Mouse (Mus musculus) stomach, embryonic 14.5 days (tissue): ENCODE data around the gene Ociad2. TPM values are rescaled to one million over a fixed set of nuclear protein-coding genes. Genes with fewer than 3 reads are reported as not detected.

Experiments
- ATAC-seq: fragments of 200-750 bp; cut with Nextera tagmentation; 2 replicates; pipeline ENCODE4 v1.8.0; 2017; ENCODE audit warnings: low read depth, moderate TSS enrichment; ENCODE audit not compliant: insufficient number of reproducible peaks, insufficient read depth, low FRiP score
- H3K27ac ChIP-seq: fragments of 300-500 bp; sonication (generic); 2 replicates; pipeline ENCODE4 v1.5.1; 2014; ENCODE audit warnings: mild to moderate bottlenecking, low read length, moderate library complexity, mixed read lengths
- H3K27me3 ChIP-seq: fragments of 300-500 bp; sonication (generic); 2 replicates; pipeline ENCODE4 v1.6.1; 2014; ENCODE audit warnings: low read length, control low read depth, mixed read lengths; ENCODE audit not compliant: control insufficient read depth, insufficient read depth
- H3K36me3 ChIP-seq: fragments of 300-500 bp; sonication (generic); 2 replicates; pipeline ENCODE4 v1.6.1; 2014; ENCODE audit warnings: mild to moderate bottlenecking, control low read depth, low read length, moderate library complexity, mixed read lengths; ENCODE audit not compliant: control insufficient read depth, insufficient read depth
- H3K4me1 ChIP-seq: fragments of 300-500 bp; sonication (generic); 2 replicates; pipeline ENCODE4 v1.6.1; 2014; ENCODE audit warnings: low read length, control low read depth, mixed read lengths; ENCODE audit not compliant: control insufficient read depth, insufficient read depth
- H3K4me2 ChIP-seq: fragments of 300-500 bp; sonication (generic); replicated peaks from 2 replicates; pipeline ENCODE4 v1.6.1; 2014; ENCODE audit warnings: low read depth, low read length, control low read depth
- H3K4me3 ChIP-seq: fragments of 300-500 bp; sonication (generic); 2 replicates; pipeline ENCODE4 v1.5.1; 2014; ENCODE audit warnings: low read depth, low read length, control low read depth
- H3K9ac ChIP-seq: fragments of 300-500 bp; sonication (generic); replicated peaks from 2 replicates; pipeline ENCODE4 v1.6.1; 2014; ENCODE audit warnings: low read depth, mild to moderate bottlenecking, control low read depth, low read length, moderate library complexity, mixed read lengths
- H3K9me3 ChIP-seq: fragments of 300-500 bp; sonication (generic); 2 replicates; pipeline ENCODE4 v1.6.1; 2016; ENCODE audit warnings: low read depth, low read length, control low read depth; ENCODE audit not compliant: control insufficient read depth
- WGBS: fragments of 180-500 bp; shearing (Covaris S2); extraction: QIAGEN DNeasy Blood & Tissue Kit; methylation state at CpG from one replicate; pipeline ENCODE4 v1.1.7; 2014; 5-methylcytosine and 5-hydroxymethylcytosine counted together
- polyA plus RNA-seq: library from polyadenylated mRNA; unstranded; fragments of >200 nt; fragmentation: Nextera tagmentation; extraction: Ambion mirVana; gene quantifications from 2 replicates; pipeline ENCODE4 v1.2.1, GENCODE M21; 2014

The Ociad2 gene
- polyA plus RNA-seq, 1 experiment from 2014 or later: 55.7 TPM

DNA sequence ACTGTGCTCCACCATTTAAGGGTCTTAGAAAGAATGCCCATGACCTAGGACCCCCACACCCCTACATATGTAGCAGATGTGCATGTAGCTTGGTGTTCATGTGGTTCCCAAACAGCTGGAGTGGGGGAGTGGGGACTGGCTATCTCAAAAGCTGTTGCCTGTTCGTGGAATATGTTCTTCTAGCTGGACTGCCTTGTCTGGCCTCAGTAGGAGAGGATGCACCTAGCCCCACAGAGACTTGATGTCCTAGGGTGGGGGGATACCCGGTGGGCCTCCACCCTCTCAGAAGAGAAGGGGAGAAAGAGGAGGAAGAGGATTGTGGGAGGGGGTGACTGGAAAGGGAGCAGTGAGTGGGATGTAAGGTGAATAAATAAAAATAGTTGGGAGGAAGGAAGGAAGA is 65.9 kb downstream of the Ociad2 start:
- Histone ChIP-seq H3K4me1 (peaks cover 10% of the 10 kb centered on the region), H3K4me2 (no peak overlapping the region), H3K36me3 (no peaks in the 10 kb centered on the region), H3K9ac (no peak overlapping the region), H3K27me3 (no peaks in the 10 kb centered on the region), H3K27ac (no peak overlapping the region), H3K4me3 (no peak overlapping the region), H3K9me3 (no peaks in the 10 kb centered on the region)
- ATAC-seq: no peak
- 70% methylated on average over 2 of the region's 2 CpGs for WGBS

DNA sequence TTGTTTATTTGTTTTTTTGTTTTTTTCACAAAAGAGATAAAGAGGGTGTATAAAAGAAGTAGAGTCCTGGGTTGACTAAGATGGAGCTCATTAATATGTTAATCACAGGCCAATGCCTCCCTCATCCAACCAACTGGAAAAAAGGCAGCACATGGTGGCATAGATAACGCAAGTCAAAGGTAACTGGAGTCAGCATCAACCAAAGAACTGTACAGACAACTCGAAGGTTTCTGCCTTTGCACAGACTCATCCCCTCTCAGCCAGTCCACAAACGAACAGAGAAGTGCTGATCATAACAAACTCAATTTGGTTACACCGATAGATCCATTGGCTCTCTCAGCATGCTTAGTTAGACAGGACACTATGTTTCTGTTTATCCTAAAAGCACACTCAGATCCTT is 67.7 kb downstream of the Ociad2 start:
- no peak for ATAC-seq
- H3K27ac ChIP-seq: no peak overlapping the region
- no peak overlapping the region for H3K4me2 ChIP-seq
- H3K9ac ChIP-seq: no peak overlapping the region
- no peaks in the 10 kb centered on the region for H3K4me1 ChIP-seq
- no peaks in the 10 kb centered on the region for H3K27me3 ChIP-seq
- H3K36me3 ChIP-seq: no peaks in the 10 kb centered on the region
- H3K4me3 ChIP-seq: no peak overlapping the region
- 74% methylated on average over 4 of the region's 4 CpGs for WGBS
- no peaks in the 10 kb centered on the region for H3K9me3 ChIP-seq

Other genes with a start within 250 kb of the Ociad2 start
- 32.0 and 33.4 TPM in 2 replicates for gene Fryl, start 84.4 kb downstream of the Ociad2 start, polyA plus RNA-seq
- gene Ociad1, start 48.2 kb downstream of the Ociad2 start, polyA plus RNA-seq: 138 and 148 TPM in 2 replicates
- gene Cwh43, start 65.0 kb upstream of the Ociad2 start, polyA plus RNA-seq: not detected in 2 replicates
- 29.4 and 33.3 TPM in 2 replicates for gene Dcun1d4, start 140.0 kb upstream of the Ociad2 start, polyA plus RNA-seq